Mouse (Mus musculus): ENCODE results near the gene Gipc3.

GRCm38 (mm10) chr10:81387716-81388115 lies 44.6 kb upstream of the Gipc3 start:
- TF ChIP-seq CTCF (IDR thresholded peaks at IDR 0.05; ENCODE audit: low read depth): no peak
- TF ChIP-seq EP300 (optimal IDR thresholded peaks at IDR 0.05): no peak

All from stomach, postnatal 0 days (tissue).